Mouse (Mus musculus) liver, embryonic 11.5 days (tissue): ENCODE measurements around the gene Casp6. TPM values are rescaled to one million over a fixed set of nuclear protein-coding genes. Genes with fewer than 3 reads are reported as not detected.

Source experiments
- ATAC-seq: fragments of 200-750 bp; cut with Nextera tagmentation; replicated peaks from 2 replicates; pipeline ENCODE4 v1.8.0; 2017; ENCODE audit warnings: moderate number of reproducible peaks, mild to moderate bottlenecking, moderate TSS enrichment, moderate library complexity; ENCODE audit not compliant: low FRiP score
- DNase-seq: peaks from one replicate; pipeline ENCODE4 v3.0.0-alpha.2; 2017; ENCODE audit warnings: low spot score
- H3K27ac ChIP-seq: fragments of 300-500 bp; sonication (generic); 2 replicates; pipeline ENCODE4 v1.5.1; 2014; ENCODE audit warnings: mild to moderate bottlenecking, low read depth, low read length, control low read depth
- H3K27me3 ChIP-seq: fragments of 300-500 bp; sonication (generic); replicated peaks from 2 replicates; pipeline ENCODE4 v1.6.1; 2014; ENCODE audit warnings: low read length, mixed read lengths; ENCODE audit not compliant: control insufficient read depth, insufficient read depth
- H3K36me3 ChIP-seq: fragments of 300-500 bp; sonication (generic); 2 replicates; pipeline ENCODE4 v1.6.1; 2014; ENCODE audit warnings: mild to moderate bottlenecking, low read length, moderate library complexity, mixed read lengths; ENCODE audit not compliant: control insufficient read depth, insufficient read depth
- H3K4me1 ChIP-seq: fragments of 300-500 bp; sonication (generic); replicated peaks from 2 replicates; pipeline ENCODE4 v1.6.1; 2014; ENCODE audit warnings: low read length, mixed read lengths; ENCODE audit not compliant: control insufficient read depth, insufficient read depth
- H3K4me2 ChIP-seq: fragments of 300-500 bp; sonication (generic); 2 replicates; pipeline ENCODE4 v1.6.1; 2014; ENCODE audit warnings: mild to moderate bottlenecking, control low read depth, moderate library complexity
- H3K4me3 ChIP-seq: fragments of 300-500 bp; sonication (generic); 2 replicates; pipeline ENCODE4 v1.5.1; 2014; ENCODE audit warnings: low read depth, low read length, control low read depth
- H3K9ac ChIP-seq: fragments of 300-500 bp; sonication (generic); 2 replicates; pipeline ENCODE4 v1.6.1; 2014; ENCODE audit warnings: low read depth, low read length, control low read depth
- H3K9me3 ChIP-seq: fragments of 300-500 bp; sonication (generic); 2 replicates; pipeline ENCODE4 v1.6.1; 2016; ENCODE audit warnings: low read length, inconsistent platforms, mixed read lengths; ENCODE audit not compliant: control insufficient read depth
- WGBS: fragments of 180-500 bp; shearing (Covaris S2); extraction: QIAGEN DNeasy Blood & Tissue Kit; methylation state at CpG from one replicate; pipeline ENCODE4 v1.1.7; 2014; 5-methylcytosine and 5-hydroxymethylcytosine counted together
- polyA plus RNA-seq: library from polyadenylated mRNA; unstranded; fragments of >200 nt; fragmentation: Nextera tagmentation; extraction: Ambion mirVana; gene quantifications from 2 replicates; pipeline ENCODE4 v1.2.1, GENCODE M21; 2014

Gene Casp6
- polyA plus RNA-seq, 1 experiment from 2014 or later, result 82.4 TPM

- no peak for ATAC-seq
- no peak for DNase-seq
- 61% methylated on average over 9 of the region's 9 CpGs for WGBS
- no peaks in the 10 kb centered on the region for H3K9me3 ChIP-seq
- H3K4me2 ChIP-seq, result no peak overlapping the region
- no peaks in the 10 kb centered on the region for H3K27me3 ChIP-seq
- H3K36me3 ChIP-seq, result no peaks in the 10 kb centered on the region
- no peak overlapping the region for H3K4me3 ChIP-seq
- H3K9ac ChIP-seq, result no peak overlapping the region
- no peak overlapping the region for H3K27ac ChIP-seq
- no peaks in the 10 kb centered on the region for H3K4me1 ChIP-seq
These were observed 35.3 kb downstream of the Casp6 start for GRCm38 (mm10) chr3:129936561-129936960.

GRCm38 (mm10) chr3:129937848-129938247 lies 36.6 kb downstream of the Casp6 start:
- H3K4me3 ChIP-seq, result no peak overlapping the region
- no peaks in the 10 kb centered on the region for H3K9me3 ChIP-seq
- no peak overlapping the region for H3K4me2 ChIP-seq
- no peak overlapping the region for H3K27ac ChIP-seq
- ATAC-seq, result no peak
- 49% methylated on average over 3 of the region's 3 CpGs for WGBS
- no peaks in the 10 kb centered on the region for H3K27me3 ChIP-seq
- no peak overlapping the region for H3K9ac ChIP-seq
- no peaks in the 10 kb centered on the region for H3K36me3 ChIP-seq
- DNase-seq, result no peak
- H3K4me1 ChIP-seq, result no peaks in the 10 kb centered on the region

- no peak for ATAC-seq
- Histone ChIP-seq H3K4me2 (no peak overlapping the region), H3K9me3 (no peaks in the 10 kb centered on the region), H3K4me1 (no peaks in the 10 kb centered on the region), H3K4me3 (no peak overlapping the region), H3K27me3 (no peaks in the 10 kb centered on the region), H3K36me3 (no peaks in the 10 kb centered on the region), H3K9ac (no peak overlapping the region), H3K27ac (no peak overlapping the region)
- 69% methylated on average over 7 of the region's 7 CpGs for WGBS
- DNase-seq, result no peak
These were observed 37.8 kb downstream of the Casp6 start for GRCm38 (mm10) chr3:129939058-129939457.

- no peak for DNase-seq
- Histone ChIP-seq H3K27me3 (no peaks in the 10 kb centered on the region), H3K27ac (no peak overlapping the region), H3K9me3 (no peaks in the 10 kb centered on the region), H3K4me2 (no peak overlapping the region), H3K36me3 (no peaks in the 10 kb centered on the region), H3K4me3 (no peak overlapping the region), H3K4me1 (0 out of 2 replicates have a peak, but pooled peaks cover 2% of the 10 kb centered on the region), H3K9ac (no peak overlapping the region)
- 96% methylated on average over 2 of the region's 2 CpGs for WGBS
- no peak for ATAC-seq
These were observed 39.6 kb downstream of the Casp6 start for GRCm38 (mm10) chr3:129940780-129941179.

GRCm38 (mm10) chr3:129941291-129941690 lies 40.1 kb downstream of the Casp6 start:
- ATAC-seq (no peak), DNase-seq (no peak)
- WGBS, result 100% methylated on average over 1 of the region's 1 CpGs
- Histone ChIP-seq H3K27me3 (no peaks in the 10 kb centered on the region), H3K4me2 (no peak overlapping the region), H3K4me3 (no peak overlapping the region), H3K9me3 (no peaks in the 10 kb centered on the region), H3K9ac (no peak overlapping the region), H3K27ac (no peak overlapping the region), H3K4me1 (0 out of 2 replicates have a peak, but pooled peaks cover 6% of the 10 kb centered on the region), H3K36me3 (no peaks in the 10 kb centered on the region)

- DNase-seq (no peak), ATAC-seq (no peak)
- Histone ChIP-seq H3K9ac (no peak overlapping the region), H3K36me3 (no peaks in the 10 kb centered on the region), H3K4me1 (peaks cover 12% of the 10 kb centered on the region; the same call in 1 of the 2 replicates), H3K9me3 (no peaks in the 10 kb centered on the region), H3K4me3 (no peak overlapping the region), H3K27me3 (no peaks in the 10 kb centered on the region), H3K4me2 (no peak overlapping the region), H3K27ac (no peak overlapping the region)
- 46% methylated on average over 4 of the region's 4 CpGs for WGBS
These were observed 42.6 kb downstream of the Casp6 start for GRCm38 (mm10) chr3:129943813-129944212.

- peak overlapping the region; percentile 23 for H3K4me2 ChIP-seq
- DNase-seq, result no peak
These were observed 45.1 kb downstream of the Casp6 start for GRCm38 (mm10) chr3:129946217-129946914.

GRCm38 (mm10) chr3:129948359-129948758 lies 47.1 kb downstream of the Casp6 start:
- Histone ChIP-seq H3K4me1 (peaks cover 12% of the 10 kb centered on the region; the same call in 1 of the 2 replicates), H3K36me3 (no peaks in the 10 kb centered on the region), H3K9me3 (no peaks in the 10 kb centered on the region), H3K27me3 (no peaks in the 10 kb centered on the region), H3K4me2 (no peak overlapping the region), H3K4me3 (no peak overlapping the region), H3K27ac (no peak overlapping the region), H3K9ac (no peak overlapping the region)
- WGBS, result 75% methylated on average over 5 of the region's 5 CpGs
- ATAC-seq (no peak), DNase-seq (no peak)

More at GRCm38 (mm10) chr3:129946217-129946914, 45.1 kb downstream of the Casp6 start:
- peak; percentile 85 for ATAC-seq
- no peak overlapping the region for H3K27ac ChIP-seq
- peaks cover 12% of the 10 kb centered on the region; the same call in 1 of the 2 replicates for H3K4me1 ChIP-seq
- WGBS, result 25% methylated on average over 5 of the region's 5 CpGs
- H3K27me3 ChIP-seq, result no peaks in the 10 kb centered on the region
- no peaks in the 10 kb centered on the region for H3K36me3 ChIP-seq
- no peak overlapping the region for H3K4me3 ChIP-seq
- no peak overlapping the region for H3K9ac ChIP-seq
- no peaks in the 10 kb centered on the region for H3K9me3 ChIP-seq

- Histone ChIP-seq H3K4me3 (no peak overlapping the region), H3K27ac (no peak overlapping the region), H3K27me3 (no peaks in the 10 kb centered on the region), H3K4me2 (no peak overlapping the region), H3K36me3 (no peaks in the 10 kb centered on the region), H3K9me3 (no peaks in the 10 kb centered on the region), H3K4me1 (peaks cover 12% of the 10 kb centered on the region; the same call in 1 of the 2 replicates), H3K9ac (no peak overlapping the region)
- DNase-seq (no peak), ATAC-seq (no peak)
- WGBS, result 75% methylated on average over 5 of the region's 5 CpGs
These were observed 48.0 kb downstream of the Casp6 start for GRCm38 (mm10) chr3:129949158-129949773.
